Mouse (Mus musculus): ENCODE results near the gene Xrn2. TPM values are rescaled to one million over a fixed set of nuclear protein-coding genes. Genes with fewer than 3 reads are reported as not detected.

Xrn2 gene
- total RNA-seq, 2 experiments from 2014 or later, result 89.8 to 199 TPM

Other genes starting within 250 kb of the Xrn2 start
- gene Kiz, start 157.1 kb upstream of the Xrn2 start, total RNA-seq (2014; fragmentation: Nextera tagmentation), result 23.7 and 27.4 TPM in 2 replicates
- gene Kiz, start 157.1 kb upstream of the Xrn2 start, total RNA-seq (2017), result 14.7 and 30.1 TPM in 2 replicates
- gene Nkx2-4, start 72.4 kb downstream of the Xrn2 start, total RNA-seq (2014; fragmentation: Nextera tagmentation), result not detected in 2 replicates
- gene Nkx2-4, start 72.4 kb downstream of the Xrn2 start, total RNA-seq (2017), result not detected in 2 replicates
- not detected in 2 replicates for gene Nkx2-2, start 181.2 kb downstream of the Xrn2 start, total RNA-seq (2014; fragmentation: Nextera tagmentation)
- gene Nkx2-2, start 181.2 kb downstream of the Xrn2 start, total RNA-seq (2017), result not detected in 2 replicates